Mouse (Mus musculus): ENCODE results near the gene Apba1. TPM values are rescaled to one million over a fixed set of nuclear protein-coding genes. Genes with fewer than 3 reads are reported as not detected.

Apba1 gene
- polyA plus RNA-seq (2012; rRNA removed), result 4.2 and 4.3 TPM in 2 replicates

GRCm38 (mm10) chr19:23758554-23759321 is at the start of gene Apba1:
Apba1 (plus strand) TSS chr19:23758887.
- WGBS, result under 1% methylated on average over 96 of the region's 98 CpGs
- DNase-seq, result peak; percentile 65
- Histone ChIP-seq H3K4me3 (replicated peaks; ENCODE audit: extremely low read depth, low read depth, low read length) (peak within 1 kb of the TSS; percentile 83), H3K4me1 (ENCODE audit: control insufficient read depth, insufficient read depth, low read length) (peaks cover 6% of the 10 kb centered on the region)
- TF ChIP-seq POLR2A (IDR thresholded peaks at IDR 0.05; ENCODE audit: borderline replicate concordance, extremely low read depth, low read depth, low read length) (0 out of 2 replicates have a peak, but pooled peaks have one; percentile 19), CTCF (IDR thresholded peaks at IDR 0.05; ENCODE audit: insufficient read depth, low read length) (no peak)

GRCm38 (mm10) chr19:23746506-23746905 is 12.2 kb upstream of the Apba1 start:
- WGBS, result 65% methylated on average over 3 of the region's 3 CpGs
- H3K4me3 ChIP-seq (replicated peaks; ENCODE audit: extremely low read depth, low read depth, low read length), result no peak overlapping the region
- H3K4me1 ChIP-seq (ENCODE audit: control insufficient read depth, insufficient read depth, low read length), result no peaks in the 10 kb centered on the region
- DNase-seq, result no peak
- TF ChIP-seq POLR2A (IDR thresholded peaks at IDR 0.05; ENCODE audit: borderline replicate concordance, extremely low read depth, low read depth, low read length) (no peak), CTCF (IDR thresholded peaks at IDR 0.05; ENCODE audit: insufficient read depth, low read length) (no peak)

GRCm38 (mm10) chr19:23757011-23757410 is 1.7 kb upstream of the Apba1 start:
- Histone ChIP-seq H3K4me3 (replicated peaks; ENCODE audit: extremely low read depth, low read depth, low read length) (no peak overlapping the region), H3K4me1 (ENCODE audit: control insufficient read depth, insufficient read depth, low read length) (peaks cover 6% of the 10 kb centered on the region)
- DNase-seq, result no peak
- WGBS, result 16% methylated on average over 7 of the region's 7 CpGs
- TF ChIP-seq CTCF (IDR thresholded peaks at IDR 0.05; ENCODE audit: insufficient read depth, low read length), result no peak

GRCm38 (mm10) chr19:23757961-23758553 is 630 bp upstream of the Apba1 start:
- peak; percentile 94 for DNase-seq
- WGBS, result 1% methylated on average over 40 of the region's 40 CpGs
- Histone ChIP-seq H3K4me1 (ENCODE audit: control insufficient read depth, insufficient read depth, low read length) (peaks cover 6% of the 10 kb centered on the region), H3K4me3 (replicated peaks; ENCODE audit: extremely low read depth, low read depth, low read length) (peak overlapping the region; percentile 83)
- TF ChIP-seq CTCF (IDR thresholded peaks at IDR 0.05; ENCODE audit: insufficient read depth, low read length) (peak; percentile 40; the same call in 1 of the 2 replicates), POLR2A (IDR thresholded peaks at IDR 0.05; ENCODE audit: borderline replicate concordance, extremely low read depth, low read depth, low read length) (no peak)

- Histone ChIP-seq H3K4me3 (replicated peaks; ENCODE audit: extremely low read depth, low read depth, low read length) (peak overlapping the region; percentile 83), H3K4me1 (ENCODE audit: control insufficient read depth, insufficient read depth, low read length) (peaks cover 6% of the 10 kb centered on the region)
- peak; percentile 11 for DNase-seq
- WGBS, result 2% methylated on average over 17 of the region's 17 CpGs
- no peak for TF ChIP-seq CTCF (IDR thresholded peaks at IDR 0.05; ENCODE audit: insufficient read depth, low read length)
- no peak for TF ChIP-seq POLR2A (IDR thresholded peaks at IDR 0.05; ENCODE audit: borderline replicate concordance, extremely low read depth, low read depth, low read length)
Measured at GRCm38 (mm10) chr19:23759322-23759945, 747 bp downstream of the Apba1 start.

- Histone ChIP-seq H3K4me3 (replicated peaks; ENCODE audit: extremely low read depth, low read depth, low read length) (no peak overlapping the region), H3K4me1 (ENCODE audit: control insufficient read depth, insufficient read depth, low read length) (peaks cover 9% of the 10 kb centered on the region)
- WGBS, result 89% methylated on average over 6 of the region's 6 CpGs
- TF ChIP-seq POLR2A (IDR thresholded peaks at IDR 0.05; ENCODE audit: borderline replicate concordance, extremely low read depth, low read depth, low read length) (no peak), CTCF (IDR thresholded peaks at IDR 0.05; ENCODE audit: insufficient read depth, low read length) (no peak)
- no peak for DNase-seq
Measured at GRCm38 (mm10) chr19:23763371-23763770, 4.7 kb downstream of the Apba1 start.

GRCm38 (mm10) chr19:23764051-23764450 is 5.4 kb downstream of the Apba1 start:
- Histone ChIP-seq H3K4me1 (ENCODE audit: control insufficient read depth, insufficient read depth, low read length) (peaks cover 8% of the 10 kb centered on the region), H3K4me3 (replicated peaks; ENCODE audit: extremely low read depth, low read depth, low read length) (no peak overlapping the region)
- 79% methylated on average over 2 of the region's 2 CpGs for WGBS
- no peak for DNase-seq
- TF ChIP-seq POLR2A (IDR thresholded peaks at IDR 0.05; ENCODE audit: borderline replicate concordance, extremely low read depth, low read depth, low read length) (no peak), CTCF (IDR thresholded peaks at IDR 0.05; ENCODE audit: insufficient read depth, low read length) (no peak)

GRCm38 (mm10) chr19:23768864-23769263 is 10.2 kb downstream of the Apba1 start:
- H3K4me1 ChIP-seq (ENCODE audit: control insufficient read depth, insufficient read depth, low read length), result peaks cover 2% of the 10 kb centered on the region; the same call in 1 of the 2 replicates
- no peak overlapping the region for H3K4me3 ChIP-seq (replicated peaks; ENCODE audit: extremely low read depth, low read depth, low read length)
- no peak for DNase-seq
- WGBS, result 72% methylated on average over 5 of the region's 5 CpGs
- no peak for TF ChIP-seq CTCF (IDR thresholded peaks at IDR 0.05; ENCODE audit: insufficient read depth, low read length)
- no peak for TF ChIP-seq POLR2A (IDR thresholded peaks at IDR 0.05; ENCODE audit: borderline replicate concordance, extremely low read depth, low read depth, low read length)

GRCm38 (mm10) chr19:23770494-23771423 is 12.1 kb downstream of the Apba1 start:
- no peak overlapping the region for H3K4me3 ChIP-seq (replicated peaks; ENCODE audit: extremely low read depth, low read depth, low read length)
- no peaks in the 10 kb centered on the region for H3K4me1 ChIP-seq (ENCODE audit: control insufficient read depth, insufficient read depth, low read length)
- TF ChIP-seq CTCF (IDR thresholded peaks at IDR 0.05; ENCODE audit: insufficient read depth, low read length), result no peak
- DNase-seq, result no peak
- 72% methylated on average over 10 of the region's 10 CpGs for WGBS
